Comparison of ENCODE assay signal across 9 mouse cellular contexts in genomic region chr6:84318774-84319173, GRCm38 (mm10).
DNase-seq lines count a peak whose midpoint lies in the region; ATAC-seq lines count a peak whose summit lies in the region.
"Had no signal": no experiment of that assay in that cellular context is flagged by ENCODE, and none has a peak within 500 bp of the region (broad histone marks: within the 10 kb centered on the region; RNA-seq: fewer than 3 reads in every experiment).

No protein-coding gene starts in this region.

- no peak overlapping the region for H3K4me3 ChIP-seq in intestine, embryonic 16.5 days (ENCODE audit: low read length)
- no peak overlapping the region for H3K4me3 ChIP-seq in intestine, embryonic 15.5 days (replicated peaks)
- no peak overlapping the region for H3K4me3 ChIP-seq in heart, embryonic 10.5 days

- DNase-seq in cerebellum, adult 8-10 months, result peak; percentile 79
- DNase-seq in heart, embryonic 10.5 days (ENCODE audit: low spot score), result no peak
- peak; percentile 46 to 77 for DNase-seq in left cerebral cortex, postnatal 25 days (ENCODE audit: low spot score in 2 of 2)
- DNase-seq in telencephalon, adult 2 months (ENCODE audit: low read depth, low spot score), result peak; percentile 50
- no peak for DNase-seq in spleen, postnatal 14 days (ENCODE audit: low spot score in 2 of 2)

- intact Hi-C loops in left cerebral cortex, postnatal 25 days (cut with DNase I), result no loop called here

- no peaks in the 10 kb centered on the region for H3K4me1 ChIP-seq in intestine, embryonic 16.5 days (ENCODE audit: control insufficient read depth, insufficient read depth, low read length)
- H3K4me1 ChIP-seq in intestine, embryonic 15.5 days (replicated peaks), result peaks cover 5% of the 10 kb centered on the region
- H3K4me1 ChIP-seq in heart, embryonic 10.5 days, result peaks cover 16% of the 10 kb centered on the region

- H3K4me2 ChIP-seq in intestine, embryonic 16.5 days (ENCODE audit: low read depth, low read length), result no peak overlapping the region
- no peak overlapping the region for H3K4me2 ChIP-seq in intestine, embryonic 15.5 days (replicated peaks)

- H3K27me3 ChIP-seq in intestine, embryonic 16.5 days (replicated peaks; ENCODE audit: control insufficient read depth, insufficient read depth, low read length), result no peaks in the 10 kb centered on the region
- no peaks in the 10 kb centered on the region for H3K27me3 ChIP-seq in intestine, embryonic 15.5 days (replicated peaks)
- peaks cover 12% of the 10 kb centered on the region for H3K27me3 ChIP-seq in heart, embryonic 10.5 days (ENCODE audit: insufficient read depth, poor library complexity, severe bottlenecking)
- H3K27me3 ChIP-seq: Patski had no signal

- no peaks in the 10 kb centered on the region for H3K36me3 ChIP-seq in intestine, embryonic 16.5 days (ENCODE audit: control insufficient read depth, insufficient read depth, low read length)
- H3K36me3 ChIP-seq in intestine, embryonic 15.5 days, result no peaks in the 10 kb centered on the region
- H3K36me3 ChIP-seq in heart, embryonic 10.5 days, result no peaks in the 10 kb centered on the region

- H3K9ac ChIP-seq in intestine, embryonic 16.5 days (ENCODE audit: low read depth, low read length), result no peak overlapping the region
- H3K9ac ChIP-seq in intestine, embryonic 15.5 days, result no peak overlapping the region

- WGBS in intestine, embryonic 16.5 days, result 22% methylated on average over 4 of the region's 4 CpGs
- 20% methylated on average over 4 of the region's 4 CpGs for WGBS in intestine, embryonic 15.5 days
- 25% methylated on average over 4 of the region's 4 CpGs for WGBS in heart, embryonic 10.5 days

- ATAC-seq in intestine, embryonic 16.5 days, result peak; percentile 44; the same call in 1 of the 2 replicates
- ATAC-seq in intestine, embryonic 15.5 days, result no peak
- no peak for ATAC-seq in megakaryocyte progenitor cell, adult 5-6 weeks (replicated peaks; ENCODE audit: poor library complexity)
- ATAC-seq: Patski had no signal

- no peaks in the 10 kb centered on the region for H3K9me3 ChIP-seq in intestine, embryonic 16.5 days (ENCODE audit: control insufficient read depth, low read length)
- H3K9me3 ChIP-seq in intestine, embryonic 15.5 days, result no peaks in the 10 kb centered on the region
- no peaks in the 10 kb centered on the region for H3K9me3 ChIP-seq in heart, embryonic 10.5 days

- no peak overlapping the region for H3K27ac ChIP-seq in intestine, embryonic 16.5 days (ENCODE audit: low read length)
- H3K27ac ChIP-seq in intestine, embryonic 15.5 days, result no peak overlapping the region
- H3K27ac ChIP-seq in heart, embryonic 10.5 days, result 0 out of 2 replicates have a peak overlapping the region, but pooled peaks have one; percentile 25

Comparison
In these comparisons a context has a peak if more than half of its experiments do, and no peak if none do; other contexts are left out.
1. DNase-seq: peak in cerebellum, adult 8-10 months (single experiment), left cerebral cortex, postnatal 25 days (2 of 2) and telencephalon, adult 2 months (single experiment); none in heart, embryonic 10.5 days (single experiment) and spleen, postnatal 14 days (0 of 2).